Mouse (Mus musculus) MEL (cell line): ENCODE measurements around the gene Strbp. TPM values are rescaled to one million over a fixed set of nuclear protein-coding genes. Genes with fewer than 3 reads are reported as not detected.
A peak's percentile ranks its signal among the peaks of the same experiment; 100 is the strongest.

Experiments
- DNase-seq: peaks from one replicate; pipeline ENCODE4 v3.0.0; 2011; ENCODE audit warnings: low read depth, low spot score
- H3K27ac ChIP-seq: 2 replicates; pipeline ENCODE4 v1.5.1; 2012; ENCODE audit warnings: low read depth, mild to moderate bottlenecking, control low read depth, low read length, moderate library complexity; ENCODE audit not compliant: control insufficient read depth
- H3K27me3 ChIP-seq, 2 experiments: fragments of 150-350 bp in 1 of 2; sonication (generic) in 1 of 2; 2 replicates each; pipeline ENCODE4 v1.6.1; 2012; ENCODE audit warnings: low read length in 2 of 2, mild to moderate bottlenecking in 2 of 2, improper control_type of control experiment in 1 of 2, moderate library complexity in 1 of 2; ENCODE audit not compliant: insufficient read depth in 2 of 2, control insufficient read depth in 1 of 2
- H3K36me3 ChIP-seq, 2 experiments: 2 replicates each; pipeline ENCODE4 v1.6.1; 2012 to 2014; ENCODE audit warnings: low read length in 2 of 2, improper control_type of control experiment in 1 of 2, inconsistent platforms in 1 of 2, mild to moderate bottlenecking in 1 of 2; ENCODE audit not compliant: insufficient read depth in 2 of 2, control insufficient read depth in 1 of 2
- H3K4me1 ChIP-seq, 2 experiments: fragments of 150-350 bp in 1 of 2; sonication (generic) in 1 of 2; 2 replicates each; pipeline ENCODE4 v1.6.1; 2012; ENCODE audit warnings: low read length in 2 of 2, improper control_type of control experiment in 1 of 2, mild to moderate bottlenecking in 1 of 2; ENCODE audit not compliant: insufficient read depth in 2 of 2, control insufficient read depth in 1 of 2
- H3K4me3 ChIP-seq, 2 experiments: fragments of 150-350 bp in 1 of 2; sonication (generic) in 1 of 2; 2 replicates each; pipeline ENCODE4 v1.5.1; 2012; ENCODE audit warnings: low read depth in 2 of 2, low read length in 2 of 2, mild to moderate bottlenecking in 2 of 2, moderate library complexity in 2 of 2, control low read depth in 1 of 2, improper control_type of control experiment in 1 of 2; ENCODE audit not compliant: control insufficient read depth in 1 of 2, insufficient read depth in 1 of 2
- H3K79me2 ChIP-seq: 2 replicates; pipeline ENCODE4 v1.6.1; 2012; ENCODE audit warnings: mild to moderate bottlenecking, low read length, moderate library complexity; ENCODE audit not compliant: control insufficient read depth, poor library complexity, insufficient read depth
- H3K9ac ChIP-seq: 2 replicates; pipeline ENCODE4 v1.6.1; 2012; ENCODE audit warnings: low read depth, mild to moderate bottlenecking, control low read depth, low read length, moderate library complexity; ENCODE audit not compliant: control insufficient read depth, poor library complexity, severe bottlenecking
- H3K9me3 ChIP-seq: fragments of 150-350 bp; sonication (generic); replicated peaks from 2 replicates; pipeline ENCODE4 v1.6.1; 2012; ENCODE audit warnings: mild to moderate bottlenecking, low read length, improper control_type of control experiment, moderate library complexity; ENCODE audit not compliant: insufficient read depth
- CTCF ChIP-seq, 3 experiments: IDR thresholded peaks in 2 of 3; conservative IDR thresholded peaks in 1 of 3; 2 replicates each; pipeline ENCODE4 v1.5.1; 2011 to 2012; ENCODE audit warnings: low read length in 3 of 3, low read depth in 2 of 3, mild to moderate bottlenecking in 2 of 3, improper control_type of control experiment in 1 of 3, inconsistent platforms in 1 of 3, mixed read lengths in 1 of 3, moderate library complexity in 1 of 3; ENCODE audit not compliant: control insufficient read depth in 1 of 3, insufficient read depth in 1 of 3, poor library complexity in 1 of 3, severe bottlenecking in 1 of 3
- ELF1 ChIP-seq: IDR thresholded peaks from 2 replicates; pipeline ENCODE4 v1.6.1; 2014; ENCODE audit warnings: low read depth, mild to moderate bottlenecking, inconsistent platforms, low read length, improper control_type of control experiment, moderate library complexity
- EP300 ChIP-seq, 2 experiments: IDR thresholded peaks; 2 replicates each; pipeline ENCODE4 v1.6.1; 2011; ENCODE audit warnings: improper control_type of control experiment in 2 of 2, low read length in 2 of 2, low read depth in 1 of 2, mild to moderate bottlenecking in 1 of 2
- MXI1 ChIP-seq: IDR thresholded peaks from 2 replicates; pipeline ENCODE4 v1.6.1; 2011; ENCODE audit warnings: mild to moderate bottlenecking, low read depth, low read length, improper control_type of control experiment
- MYB ChIP-seq: IDR thresholded peaks from 2 replicates; pipeline ENCODE4 v1.6.1; 2011; ENCODE audit warnings: mild to moderate bottlenecking, low read depth, low read length, improper control_type of control experiment
- NELFE ChIP-seq: IDR thresholded peaks from 2 replicates; pipeline ENCODE4 v1.6.1; 2011; ENCODE audit warnings: low read depth, low read length, improper control_type of control experiment
- NRF1 ChIP-seq: IDR thresholded peaks from 2 replicates; pipeline ENCODE4 v1.6.1; 2014; ENCODE audit warnings: low read depth, mild to moderate bottlenecking, inconsistent platforms, low read length, improper control_type of control experiment, moderate library complexity; ENCODE audit not compliant: poor library complexity, insufficient read depth, severe bottlenecking
- POLR2A ChIP-seq, 2 experiments: IDR thresholded peaks; 2 replicates each; pipeline ENCODE4 v1.6.1; 2011 to 2012; ENCODE audit warnings: low read length in 2 of 2, mild to moderate bottlenecking in 2 of 2, control low read depth in 1 of 2, improper control_type of control experiment in 1 of 2, low read depth in 1 of 2, moderate library complexity in 1 of 2; ENCODE audit not compliant: control insufficient read depth in 1 of 2, insufficient read depth in 1 of 2, poor library complexity in 1 of 2
- POLR2AphosphoS2 ChIP-seq: IDR thresholded peaks from 2 replicates; pipeline ENCODE4 v1.6.1; 2011; ENCODE audit warnings: low read length, improper control_type of control experiment
- RAD21 ChIP-seq: IDR thresholded peaks from 2 replicates; pipeline ENCODE4 v1.6.1; 2011; ENCODE audit warnings: mild to moderate bottlenecking, low read depth, low read length, improper control_type of control experiment
- SIN3A ChIP-seq: IDR thresholded peaks from 2 replicates; pipeline ENCODE4 v1.6.1; 2012; ENCODE audit warnings: low read length, improper control_type of control experiment, inconsistent platforms
- SMC3 ChIP-seq: IDR thresholded peaks from 2 replicates; pipeline ENCODE4 v1.6.1; 2011; ENCODE audit warnings: low read depth, low read length, improper control_type of control experiment
- TAL1 ChIP-seq: IDR thresholded peaks from 2 replicates; pipeline ENCODE4 v1.6.1; 2012; ENCODE audit warnings: mild to moderate bottlenecking, inconsistent platforms, low read length, moderate library complexity, mixed read lengths
- TBP ChIP-seq: IDR thresholded peaks from 2 replicates; pipeline ENCODE4 v1.8.0; 2011; ENCODE audit warnings: low read depth, low read length, improper control_type of control experiment
- USF1 ChIP-seq: IDR thresholded peaks from 2 replicates; pipeline ENCODE4 v1.6.1; 2014; ENCODE audit warnings: low read depth, mild to moderate bottlenecking, inconsistent platforms, low read length, improper control_type of control experiment, moderate library complexity
- USF2 ChIP-seq, 2 experiments: IDR thresholded peaks; 2 replicates each; pipeline ENCODE4 v1.6.1; 2011 to 2012; ENCODE audit warnings: improper control_type of control experiment in 2 of 2, low read length in 2 of 2, borderline replicate concordance in 1 of 2, inconsistent platforms in 1 of 2, low read depth in 1 of 2, mild to moderate bottlenecking in 1 of 2; ENCODE audit not compliant: insufficient read depth in 1 of 2
- ZC3H11A ChIP-seq: IDR thresholded peaks from 2 replicates; pipeline ENCODE4 v1.6.1; 2012; ENCODE audit warnings: low read depth, mild to moderate bottlenecking, inconsistent platforms, low read length, improper control_type of control experiment
- ZKSCAN1 ChIP-seq: IDR thresholded peaks from 2 replicates; pipeline ENCODE4 v1.6.1; 2012; ENCODE audit warnings: low read depth, mild to moderate bottlenecking, inconsistent platforms, low read length, improper control_type of control experiment, moderate library complexity
- ZNF384 ChIP-seq: IDR thresholded peaks from 2 replicates; pipeline ENCODE4 v1.6.1; 2012; ENCODE audit warnings: low read depth, mild to moderate bottlenecking, inconsistent platforms, low read length, improper control_type of control experiment
- polyA plus RNA-seq, 2 experiments: library from polyadenylated mRNA; stranded (reverse) in 1 of 2; unstranded in 1 of 2; fragments of >175 nt in 1 of 2; fragments of >200 nt in 1 of 2; gene quantifications; 2 replicates each; pipeline versions ENCODE4 v1.2.1 to v1.2.4; 2012; ENCODE audit warnings: low replicate concordance in 2 of 2, low read depth in 1 of 2; ENCODE audit not compliant: insufficient read length in 2 of 2, insufficient read depth in 1 of 2, missing spikeins in 1 of 2
- total RNA-seq: library from RNA; depleted of rRNA; stranded (reverse); fragments of 300-350 nt; gene quantifications from 2 replicates; pipeline ENCODE4 v1.2.3, GENCODE M21; 2012

Gene Strbp
- total and polyA plus RNA-seq, 3 experiments = 30.6 to 123 (median 59.8) TPM

DNA sequence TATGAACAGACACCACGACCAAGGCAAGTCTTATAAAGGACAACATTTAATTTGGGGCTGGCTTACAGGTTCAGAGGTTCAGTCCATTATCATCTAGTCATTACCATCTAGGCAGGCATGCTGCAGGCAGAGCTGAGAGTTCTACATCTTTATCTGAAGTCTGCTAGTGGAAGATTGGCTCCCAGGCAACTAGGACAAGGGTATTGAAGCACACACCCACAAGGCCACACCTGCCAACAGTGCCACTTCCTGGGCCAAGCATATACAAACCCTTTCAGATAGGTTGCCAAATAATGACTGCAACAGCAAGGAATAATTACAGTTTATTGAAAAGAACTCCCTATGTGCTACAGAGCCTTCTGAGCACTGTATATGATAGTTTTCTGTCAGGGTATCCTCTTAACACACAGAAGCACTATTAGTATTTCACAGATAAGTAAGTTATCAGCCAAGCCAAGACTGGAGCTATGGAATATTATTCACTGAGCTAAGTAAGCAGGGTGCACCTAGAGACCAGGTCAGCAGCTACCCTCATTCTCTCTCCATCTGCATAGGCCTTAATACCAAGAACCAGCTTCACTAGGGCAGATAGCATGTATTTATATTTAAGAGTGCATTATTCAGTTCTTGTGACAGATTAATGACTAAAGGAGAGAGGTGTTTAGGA lies 154.2 kb downstream of the Strbp start (continued):
- TF ChIP-seq ZKSCAN1 (no peak), POLR2AphosphoS2 (no peak), MXI1 (no peak), USF1 (no peak), MYB (no peak), SMC3 (0 out of 2 replicates have a peak, but pooled peaks have one; percentile 2), USF2 (IDR thresholded peaks at IDR 0.05; ENCODE audit: borderline replicate concordance in 1 of 2, insufficient read depth in 1 of 2, low read depth in 1 of 2, low read length in 2 of 2) (no peak), ZNF384 (no peak), ZC3H11A (no peak), RAD21 (no peak), POLR2A (IDR thresholded peaks at IDR 0.05; ENCODE audit: control insufficient read depth in 1 of 2, insufficient read depth in 1 of 2, low read depth in 1 of 2, low read length in 2 of 2, poor library complexity in 1 of 2) (no peak), SIN3A (no peak), ELF1 (peak; percentile 60; the same call in 1 of the 2 replicates), NRF1 (no peak), CTCF (IDR thresholded peaks at IDR 0.05 in 2 of 3, conservative IDR thresholded peaks at IDR 0.05 in 1 of 3; ENCODE audit: control insufficient read depth in 1 of 3, insufficient read depth in 1 of 3, low read depth in 2 of 3, low read length in 3 of 3, poor library complexity in 1 of 3, severe bottlenecking in 1 of 3) (no peak), NELFE (no peak)

DNA sequence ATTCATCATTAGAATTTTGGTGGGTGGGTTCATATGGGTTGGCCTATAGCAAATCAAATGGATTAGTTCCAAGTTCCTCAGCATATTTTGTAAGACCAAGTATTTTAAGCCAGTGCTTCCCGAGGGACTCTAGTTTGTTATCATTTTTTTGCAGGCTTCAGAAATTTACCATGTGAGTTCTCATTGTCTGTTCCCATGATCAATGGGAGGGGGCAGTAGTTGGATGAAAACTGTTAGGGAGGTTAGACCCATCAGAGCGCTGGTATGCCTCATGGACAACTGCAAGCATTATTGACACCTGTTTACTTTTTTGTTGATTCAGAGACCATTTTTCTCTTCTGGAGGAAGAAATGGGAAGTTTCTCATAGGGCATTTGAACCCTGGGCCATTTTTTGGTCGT lies 172.0 kb downstream of the Strbp start:
- Histone ChIP-seq H3K27ac (no peak overlapping the region), H3K9ac (no peak overlapping the region), H3K79me2 (no peaks in the 10 kb centered on the region), H3K27me3 (no peaks in the 10 kb centered on the region), H3K4me3 (no peak overlapping the region), H3K4me1 (peaks cover 9 to 23% of the 10 kb centered on the region in 2 experiments), H3K9me3 (no peaks in the 10 kb centered on the region), H3K36me3 (peaks cover 0 to 48% of the 10 kb centered on the region in 2 experiments; a peak in 3 of 4 replicates)
- no peak for DNase-seq
- TF ChIP-seq TBP (no peak), EP300 (IDR thresholded peaks at IDR 0.05; ENCODE audit: low read depth in 1 of 2, low read length in 2 of 2) (peak; percentile 21 to 34; a peak in 1 of 4 replicates), TAL1 (peak; percentile 16; the same call in 1 of the 2 replicates)
